Mouse (Mus musculus) forebrain, embryonic 11.5 days (tissue): ENCODE data around the gene Polr2f. TPM values are rescaled to one million over a fixed set of nuclear protein-coding genes. Genes with fewer than 3 reads are reported as not detected.

Experiments used
- ATAC-seq: fragments of 200-750 bp; cut with Nextera tagmentation; replicated peaks from 2 replicates; pipeline ENCODE4 v1.8.0; 2017; ENCODE audit warnings: moderate TSS enrichment; ENCODE audit not compliant: low FRiP score
- DNase-seq: peaks from one replicate; pipeline ENCODE4 v3.0.0-alpha.2; 2017; ENCODE audit warnings: low spot score
- H3K27ac ChIP-seq: fragments of 300-500 bp; sonication (generic); 2 replicates; pipeline ENCODE4 v1.5.1; 2014; ENCODE audit warnings: low read depth, low read length
- H3K27me3 ChIP-seq: fragments of 300-500 bp; sonication (generic); 2 replicates; pipeline ENCODE4 v1.6.1; 2014; ENCODE audit warnings: mild to moderate bottlenecking, low read length, mixed read lengths; ENCODE audit not compliant: control insufficient read depth, insufficient read depth
- H3K36me3 ChIP-seq: fragments of 300-500 bp; sonication (generic); 2 replicates; pipeline ENCODE4 v1.6.1; 2014; ENCODE audit warnings: mild to moderate bottlenecking, low read length, moderate library complexity, mixed read lengths; ENCODE audit not compliant: control insufficient read depth, insufficient read depth
- H3K4me1 ChIP-seq: fragments of 300-500 bp; sonication (generic); replicated peaks from 2 replicates; pipeline ENCODE4 v1.6.1; 2014; ENCODE audit warnings: low read length, mixed read lengths; ENCODE audit not compliant: control insufficient read depth, insufficient read depth
- H3K4me2 ChIP-seq: fragments of 300-500 bp; sonication (generic); 2 replicates; pipeline ENCODE4 v1.6.1; 2014; ENCODE audit warnings: low read depth, mild to moderate bottlenecking, low read length, moderate library complexity, mixed read lengths; ENCODE audit not compliant: severe bottlenecking
- H3K4me3 ChIP-seq: fragments of 300-500 bp; sonication (generic); 2 replicates; pipeline ENCODE4 v1.5.1; 2014; ENCODE audit warnings: low read depth, low read length
- H3K9ac ChIP-seq: fragments of 300-500 bp; sonication (generic); 2 replicates; pipeline ENCODE4 v1.6.1; 2014; ENCODE audit warnings: low read length
- H3K9me3 ChIP-seq: fragments of 300-500 bp; sonication (generic); 2 replicates; pipeline ENCODE4 v1.6.1; 2016; ENCODE audit warnings: low read length, mixed read lengths; ENCODE audit not compliant: control insufficient read depth
- WGBS: fragments of 180-500 bp; shearing (Covaris S2); extraction: QIAGEN DNeasy Blood & Tissue Kit; methylation state at CpG from one replicate; pipeline ENCODE4 v1.1.7; 2014; 5-methylcytosine and 5-hydroxymethylcytosine counted together
- polyA plus RNA-seq: library from polyadenylated mRNA; unstranded; fragments of >200 nt; fragmentation: Nextera tagmentation; extraction: Ambion mirVana; gene quantifications from 2 replicates; pipeline ENCODE4 v1.2.1, GENCODE M21; 2014

Gene Polr2f
- polyA plus RNA-seq, 1 experiment from 2014 or later: 386 TPM

DNA sequence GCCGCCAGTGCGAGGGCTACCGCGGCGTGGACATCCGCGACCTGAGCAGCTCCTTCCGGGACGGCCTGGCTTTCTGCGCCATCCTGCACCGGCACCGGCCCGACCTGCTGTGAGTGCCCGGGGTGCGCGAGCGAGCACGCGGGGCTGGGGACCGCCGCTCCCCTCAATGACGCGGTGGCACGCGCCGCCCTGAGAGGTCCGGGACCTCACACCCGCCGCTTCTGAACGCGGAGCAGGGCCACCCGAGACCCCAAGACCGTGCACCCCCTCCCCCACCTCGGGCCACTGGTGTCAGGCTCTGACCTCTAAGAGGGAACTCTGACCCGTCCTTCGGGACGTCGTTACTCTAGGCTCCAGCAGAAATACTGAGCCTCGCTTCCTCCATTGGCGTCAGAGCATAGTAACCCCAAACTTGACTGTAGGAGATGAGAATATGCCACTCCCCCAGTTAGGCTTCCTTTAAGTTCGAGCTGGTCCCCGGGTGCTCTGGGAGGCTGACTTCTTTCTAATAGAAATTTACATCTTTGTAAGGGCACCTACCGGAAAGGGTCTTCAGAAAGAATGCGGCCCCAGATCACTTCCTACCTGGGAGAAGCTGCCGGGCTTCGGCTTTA is 31.4 kb upstream of the Polr2f start:
- no peak for DNase-seq
- Histone ChIP-seq H3K36me3 (no peaks in the 10 kb centered on the region), H3K4me3 (peak overlapping the region; percentile 83), H3K4me1 (peaks cover 9% of the 10 kb centered on the region; the same call in 1 of the 2 replicates), H3K4me2 (peak overlapping the region; percentile 96), H3K9ac (peak overlapping the region; percentile 90), H3K27ac (no peak overlapping the region), H3K27me3 (peaks cover 3% of the 10 kb centered on the region), H3K9me3 (no peaks in the 10 kb centered on the region)
- WGBS: under 1% methylated on average over 44 of the region's 46 CpGs
- ATAC-seq: peak; percentile 67; the same call in 1 of the 2 replicates

DNA sequence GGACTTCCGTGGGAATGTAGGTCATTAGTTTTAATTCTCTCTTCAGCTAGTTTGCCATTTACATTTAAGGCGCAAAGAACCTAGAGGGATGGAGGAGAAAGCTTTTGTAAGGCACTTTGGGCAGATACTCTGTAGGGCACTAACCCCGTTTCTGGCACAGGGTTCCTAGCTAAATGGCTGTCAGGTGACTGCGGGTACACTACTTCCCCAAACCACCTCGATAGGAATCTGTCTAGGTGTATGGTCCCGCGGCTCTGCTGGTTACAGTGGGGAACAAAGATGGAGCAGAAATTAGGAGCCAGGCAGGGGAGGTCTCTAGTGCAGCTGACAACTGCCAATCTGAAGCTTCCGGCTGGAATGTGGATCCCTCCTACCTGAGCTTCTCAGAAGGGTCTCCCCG is 30.8 kb upstream of the Polr2f start:
- Histone ChIP-seq H3K9me3 (no peaks in the 10 kb centered on the region), H3K27ac (no peak overlapping the region), H3K4me3 (peak overlapping the region; percentile 83), H3K4me1 (peaks cover 9% of the 10 kb centered on the region; the same call in 1 of the 2 replicates), H3K27me3 (peaks cover 3% of the 10 kb centered on the region), H3K4me2 (peak overlapping the region; percentile 96), H3K36me3 (no peaks in the 10 kb centered on the region), H3K9ac (peak overlapping the region; percentile 90; the same call in 1 of the 2 replicates)
- ATAC-seq: no peak
- WGBS: 20% methylated on average over 9 of the region's 9 CpGs
- DNase-seq: no peak

- H3K27me3 ChIP-seq: peaks cover 3% of the 10 kb centered on the region
- H3K27ac ChIP-seq: no peak overlapping the region
- no peak for ATAC-seq
- peaks cover 9% of the 10 kb centered on the region; the same call in 1 of the 2 replicates for H3K4me1 ChIP-seq
- 73% methylated on average over 2 of the region's 2 CpGs for WGBS
- no peaks in the 10 kb centered on the region for H3K9me3 ChIP-seq
- no peaks in the 10 kb centered on the region for H3K36me3 ChIP-seq
- DNase-seq: no peak
- H3K4me2 ChIP-seq: 0 out of 2 replicates have a peak overlapping the region, but pooled peaks have one; percentile 96
- H3K4me3 ChIP-seq: no peak overlapping the region
- no peak overlapping the region for H3K9ac ChIP-seq
Measured at GRCm38 (mm10) chr15:79110528-79110927, 30.3 kb upstream of the Polr2f start.

DNA sequence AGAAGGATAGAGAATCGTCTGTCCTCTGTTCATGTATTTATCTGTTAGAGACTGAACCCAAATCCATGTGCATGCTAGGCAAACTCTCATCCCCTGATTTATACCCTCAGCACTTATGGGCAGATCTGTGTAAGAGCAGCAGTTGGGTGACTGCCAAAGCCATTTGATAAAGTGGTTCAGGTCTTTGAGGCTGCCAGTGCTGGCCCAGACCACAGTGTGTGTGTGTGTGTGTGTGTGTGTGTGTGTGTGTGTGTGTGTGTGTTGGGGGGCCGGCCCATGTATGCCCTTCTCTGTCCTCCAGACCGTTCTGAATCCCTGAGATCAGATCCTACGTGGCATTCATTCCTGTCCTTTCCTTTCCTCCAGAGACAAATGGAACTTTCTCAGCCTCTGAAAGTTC is 29.0 kb upstream of the Polr2f start:
- 96% methylated on average over 4 of the region's 4 CpGs for WGBS
- H3K27me3 ChIP-seq: peaks cover 3% of the 10 kb centered on the region
- no peak for DNase-seq
- H3K4me3 ChIP-seq: no peak overlapping the region
- H3K4me1 ChIP-seq: peaks cover 9% of the 10 kb centered on the region; the same call in 1 of the 2 replicates
- no peaks in the 10 kb centered on the region for H3K9me3 ChIP-seq
- H3K4me2 ChIP-seq: no peak overlapping the region
- no peaks in the 10 kb centered on the region for H3K36me3 ChIP-seq
- no peak overlapping the region for H3K9ac ChIP-seq
- no peak overlapping the region for H3K27ac ChIP-seq
- no peak for ATAC-seq

GRCm38 (mm10) chr15:79115276-79115675 is 25.5 kb upstream of the Polr2f start:
- no peak overlapping the region for H3K4me3 ChIP-seq

GRCm38 (mm10) chr15:79119491-79119890 is 21.3 kb upstream of the Polr2f start:
- H3K9me3 ChIP-seq: no peaks in the 10 kb centered on the region
- no peaks in the 10 kb centered on the region for H3K36me3 ChIP-seq
- no peak overlapping the region for H3K4me3 ChIP-seq
- ATAC-seq (no peak), DNase-seq (no peak)
- no peak overlapping the region for H3K27ac ChIP-seq
- 85% methylated on average over 9 of the region's 9 CpGs for WGBS
- no peak overlapping the region for H3K9ac ChIP-seq
- no peaks in the 10 kb centered on the region for H3K27me3 ChIP-seq
- H3K4me1 ChIP-seq: no peaks in the 10 kb centered on the region
- no peak overlapping the region for H3K4me2 ChIP-seq

More at GRCm38 (mm10) chr15:79115276-79115675, 25.5 kb upstream of the Polr2f start:
- Histone ChIP-seq H3K27me3 (no peaks in the 10 kb centered on the region; the same call in 1 of the 2 replicates), H3K4me2 (no peak overlapping the region), H3K9me3 (no peaks in the 10 kb centered on the region), H3K4me1 (no peaks in the 10 kb centered on the region; the same call in 1 of the 2 replicates), H3K27ac (no peak overlapping the region), H3K9ac (no peak overlapping the region), H3K36me3 (no peaks in the 10 kb centered on the region)
- DNase-seq (no peak), ATAC-seq (no peak)
- 72% methylated on average over 5 of the region's 5 CpGs for WGBS

GRCm38 (mm10) chr15:79122119-79122518 is 18.7 kb upstream of the Polr2f start:
- no peaks in the 10 kb centered on the region for H3K27me3 ChIP-seq
- H3K9ac ChIP-seq: no peak overlapping the region
- no peak for DNase-seq
- no peaks in the 10 kb centered on the region for H3K9me3 ChIP-seq
- H3K4me1 ChIP-seq: no peaks in the 10 kb centered on the region
- H3K36me3 ChIP-seq: no peaks in the 10 kb centered on the region
- no peak overlapping the region for H3K27ac ChIP-seq
- no peak overlapping the region for H3K4me2 ChIP-seq
- no peak overlapping the region for H3K4me3 ChIP-seq
- WGBS: 90% methylated on average over 4 of the region's 4 CpGs
- ATAC-seq: no peak

DNA sequence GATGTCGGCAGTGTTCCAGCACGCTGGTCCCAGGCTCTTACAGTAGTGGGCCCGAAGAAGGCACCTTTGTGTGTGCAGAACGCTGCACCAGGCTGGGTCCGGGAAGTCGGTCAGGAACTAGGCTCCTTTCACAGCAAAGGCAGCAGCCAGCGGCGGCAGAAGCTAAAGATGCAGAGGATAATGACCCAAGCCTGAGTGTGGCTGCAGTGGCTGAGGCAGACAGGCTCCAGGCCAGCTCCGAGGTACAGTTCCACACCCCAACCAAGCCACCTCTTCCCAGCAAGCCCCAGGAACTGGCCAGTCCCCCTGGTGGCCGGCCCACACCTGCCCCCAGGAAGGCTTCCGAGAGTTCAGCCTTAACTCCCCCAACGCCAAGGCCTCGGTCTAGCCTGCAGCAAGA is 18.3 kb upstream of the Polr2f start:
- ATAC-seq: no peak
- no peak for DNase-seq
- WGBS: 84% methylated on average over 13 of the region's 13 CpGs
- Histone ChIP-seq H3K36me3 (no peaks in the 10 kb centered on the region; the same call in 1 of the 2 replicates), H3K9ac (no peak overlapping the region), H3K27me3 (no peaks in the 10 kb centered on the region), H3K27ac (no peak overlapping the region), H3K4me2 (no peak overlapping the region), H3K4me1 (no peaks in the 10 kb centered on the region), H3K4me3 (no peak overlapping the region), H3K9me3 (no peaks in the 10 kb centered on the region)

DNA sequence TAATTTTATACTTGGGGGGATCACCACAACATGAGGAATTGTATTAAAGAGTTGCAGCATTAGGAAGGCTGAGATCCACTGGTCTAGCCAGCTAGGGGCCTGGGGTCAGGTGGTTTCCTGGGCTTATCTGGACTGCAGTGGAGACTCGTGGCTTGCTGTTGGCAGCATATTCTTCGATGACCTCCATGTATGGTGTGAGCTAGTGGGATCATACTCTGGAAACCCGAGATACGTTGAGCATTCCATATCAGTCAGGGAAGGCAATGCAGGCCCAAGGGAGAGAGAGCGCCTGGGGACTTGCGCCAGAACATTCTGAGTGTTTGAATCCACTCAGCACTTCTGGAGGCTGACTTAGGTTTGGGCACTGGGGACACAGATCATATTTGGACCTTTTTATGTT is 17.1 kb upstream of the Polr2f start:
- H3K9me3 ChIP-seq: no peaks in the 10 kb centered on the region
- no peaks in the 10 kb centered on the region for H3K4me1 ChIP-seq
- ATAC-seq: no peak
- no peak overlapping the region for H3K4me2 ChIP-seq
- 89% methylated on average over 6 of the region's 6 CpGs for WGBS
- H3K27ac ChIP-seq: no peak overlapping the region
- H3K36me3 ChIP-seq: no peaks in the 10 kb centered on the region; the same call in none of the 2 replicates
- no peak for DNase-seq
- H3K27me3 ChIP-seq: no peaks in the 10 kb centered on the region
- H3K4me3 ChIP-seq: no peak overlapping the region
- H3K9ac ChIP-seq: no peak overlapping the region
